Mouse (Mus musculus) MEL (cell line): ENCODE data around the gene Tecpr1.

ENCODE experiments used
- CTCF ChIP-seq, 3 experiments: IDR thresholded peaks in 2 of 3; conservative IDR thresholded peaks in 1 of 3; 2 replicates each; pipeline ENCODE4 v1.5.1; 2011 to 2012; ENCODE audit warnings: low read length in 3 of 3, low read depth in 2 of 3, mild to moderate bottlenecking in 2 of 3, improper control_type of control experiment in 1 of 3, inconsistent platforms in 1 of 3, mixed read lengths in 1 of 3, moderate library complexity in 1 of 3; ENCODE audit not compliant: control insufficient read depth in 1 of 3, insufficient read depth in 1 of 3, poor library complexity in 1 of 3, severe bottlenecking in 1 of 3
- EP300 ChIP-seq, 2 experiments: IDR thresholded peaks; 2 replicates each; pipeline ENCODE4 v1.6.1; 2011; ENCODE audit warnings: improper control_type of control experiment in 2 of 2, low read length in 2 of 2, low read depth in 1 of 2, mild to moderate bottlenecking in 1 of 2
- ETS1 ChIP-seq: IDR thresholded peaks from 2 replicates; pipeline ENCODE4 v1.6.1; 2012; ENCODE audit warnings: low read depth, mild to moderate bottlenecking, inconsistent platforms, low read length, improper control_type of control experiment, moderate library complexity
- MAX ChIP-seq: IDR thresholded peaks from 2 replicates; pipeline ENCODE4 v1.6.1; 2011; ENCODE audit warnings: low read length, improper control_type of control experiment
- MYC ChIP-seq: IDR thresholded peaks from 2 replicates; pipeline ENCODE4 v1.6.1; 2011; ENCODE audit warnings: low read depth, mild to moderate bottlenecking, low read length, improper control_type of control experiment, moderate library complexity
- POLR2A ChIP-seq, 2 experiments: IDR thresholded peaks; 2 replicates each; pipeline ENCODE4 v1.6.1; 2011 to 2012; ENCODE audit warnings: low read length in 2 of 2, mild to moderate bottlenecking in 2 of 2, control low read depth in 1 of 2, improper control_type of control experiment in 1 of 2, low read depth in 1 of 2, moderate library complexity in 1 of 2; ENCODE audit not compliant: control insufficient read depth in 1 of 2, insufficient read depth in 1 of 2, poor library complexity in 1 of 2
- POLR2AphosphoS2 ChIP-seq: IDR thresholded peaks from 2 replicates; pipeline ENCODE4 v1.6.1; 2011; ENCODE audit warnings: low read length, improper control_type of control experiment
- SIN3A ChIP-seq: IDR thresholded peaks from 2 replicates; pipeline ENCODE4 v1.6.1; 2012; ENCODE audit warnings: low read length, improper control_type of control experiment, inconsistent platforms
- TBP ChIP-seq: IDR thresholded peaks from 2 replicates; pipeline ENCODE4 v1.8.0; 2011; ENCODE audit warnings: low read depth, low read length, improper control_type of control experiment
- USF1 ChIP-seq: IDR thresholded peaks from 2 replicates; pipeline ENCODE4 v1.6.1; 2014; ENCODE audit warnings: low read depth, mild to moderate bottlenecking, inconsistent platforms, low read length, improper control_type of control experiment, moderate library complexity
- ZC3H11A ChIP-seq: IDR thresholded peaks from 2 replicates; pipeline ENCODE4 v1.6.1; 2012; ENCODE audit warnings: low read depth, mild to moderate bottlenecking, inconsistent platforms, low read length, improper control_type of control experiment

DNA sequence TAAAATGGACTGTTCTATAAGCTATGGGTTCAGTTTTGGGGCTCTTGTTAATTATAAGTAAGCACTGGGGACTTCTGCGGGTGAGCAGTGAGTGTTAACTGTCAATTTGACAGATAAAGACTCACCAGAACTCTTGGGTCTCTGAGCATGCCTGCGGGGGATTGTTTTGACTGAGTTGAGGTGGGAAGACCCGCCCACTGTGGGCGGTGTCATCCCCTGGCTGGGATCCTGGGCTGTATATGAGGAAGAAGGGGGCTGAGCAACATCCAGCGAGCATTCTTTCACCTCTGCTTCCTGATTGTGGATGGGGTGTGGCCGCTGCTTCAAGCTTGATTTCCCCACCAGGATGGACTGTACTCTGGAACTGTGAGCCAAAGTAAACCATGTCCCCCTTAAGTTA is 10.8 kb upstream of the Tecpr1 start:
- TF ChIP-seq EP300 (IDR thresholded peaks at IDR 0.05; ENCODE audit: low read depth in 1 of 2, low read length in 2 of 2) (peak in 1 of 2 experiments; percentile 20; a peak in 1 of 4 replicates), CTCF (IDR thresholded peaks at IDR 0.05 in 2 of 3, conservative IDR thresholded peaks at IDR 0.05 in 1 of 3; ENCODE audit: control insufficient read depth in 1 of 3, insufficient read depth in 1 of 3, low read depth in 2 of 3, low read length in 3 of 3, poor library complexity in 1 of 3, severe bottlenecking in 1 of 3) (no peak), USF1 (no peak), POLR2A (IDR thresholded peaks at IDR 0.05; ENCODE audit: control insufficient read depth in 1 of 2, insufficient read depth in 1 of 2, low read depth in 1 of 2, low read length in 2 of 2, poor library complexity in 1 of 2) (no peak), MAX (peak; percentile 58), POLR2AphosphoS2 (no peak), MYC (no peak), ETS1 (peak; percentile 10; the same call in 1 of the 2 replicates), SIN3A (peak; percentile 83), ZC3H11A (no peak), TBP (0 out of 2 replicates have a peak, but pooled peaks have one; percentile 36)
